Mouse (Mus musculus): Measurements from ENCODE around the gene Slc4a5.

Slc4a5 gene

DNA sequence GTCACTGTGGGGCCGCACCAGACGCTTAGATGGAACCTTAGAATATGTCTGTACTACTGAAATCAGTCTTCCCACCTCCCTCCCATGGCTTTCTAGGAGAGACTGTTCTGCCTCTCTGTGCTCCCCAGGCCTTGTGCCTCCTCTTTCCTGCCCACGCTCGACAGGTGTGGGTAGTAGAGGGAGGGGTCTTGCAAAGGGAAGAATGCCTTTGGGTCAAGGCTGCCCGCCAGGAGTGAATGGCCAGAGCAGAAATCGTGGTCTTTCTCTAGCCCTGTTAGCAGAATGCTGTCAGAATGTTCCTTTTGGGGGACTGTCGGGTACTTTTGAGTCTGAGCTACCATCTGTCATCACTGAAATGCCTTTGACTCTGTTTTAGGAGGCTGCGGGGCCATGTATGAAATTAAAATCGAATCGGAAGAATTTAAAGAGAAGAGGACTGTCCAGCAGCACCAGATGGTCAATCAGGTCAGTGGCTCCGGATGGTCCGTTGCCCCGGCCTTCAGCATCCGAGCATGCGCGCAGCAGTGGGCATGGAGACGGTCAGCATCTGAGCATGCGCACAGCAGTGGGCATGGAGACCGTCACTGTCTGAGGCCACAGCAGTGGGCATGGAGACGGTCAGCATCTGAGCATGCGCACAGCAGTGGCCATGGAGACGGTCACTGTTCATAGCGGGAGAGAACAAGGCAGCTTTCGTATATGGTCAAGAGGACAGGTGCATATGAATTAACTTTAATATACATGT, 133.2 kb downstream of the Slc4a5 start:
- no peak for DNase-seq

Measured in spleen, adult 18-20 months (tissue).